Mouse (Mus musculus) neutrophil, adult 83 days (primary cell): Measurements from ENCODE around the gene Hdgfl2. TPM values are rescaled to one million over a fixed set of nuclear protein-coding genes. Genes with fewer than 3 reads are reported as not detected.

ENCODE experiments used
- total RNA-seq, 2 experiments: library from RNA; stranded (reverse); gene quantifications; one replicate each; pipeline ENCODE4 v1.2.4; 2023

Gene Hdgfl2
- 10 to 100 TPM; 49.3 to 54.5 TPM for total RNA-seq

GRCm38 (mm10) chr17:56078880-56079795 lies at the start of gene Hdgfl2:
Gene Hdgfl2 (plus strand): TSS chr17:56079634.

GRCm38 (mm10) chr17:56036176-56036900 lies 43.1 kb upstream of the Hdgfl2 start, which contains the start of gene Sh3gl1:
Gene Sh3gl1 (minus strand): TSS chr17:56036635.

GRCm38 (mm10) chr17:56040030-56040856 lies 39.2 kb upstream of the Hdgfl2 start, which contains the start of gene Chaf1a:
Gene Chaf1a (plus strand): TSS chr17:56040439.

GRCm38 (mm10) chr17:56074827-56075208 lies 4.6 kb upstream of the Hdgfl2 start, which contains the start of gene Ubxn6:
Gene Ubxn6 (minus strand): TSS chr17:56075028.

GRCm38 (mm10) chr17:56109219-56110051 lies 30.0 kb downstream of the Hdgfl2 start, which contains the start of gene Plin4:
Gene Plin4 (minus strand): TSS chr17:56109803.

GRCm38 (mm10) chr17:56117251-56117710 lies 37.8 kb downstream of the Hdgfl2 start, which contains the start of gene Plin5:
Gene Plin5 (minus strand): TSS chr17:56117596.

GRCm38 (mm10) chr17:56121826-56122225 lies 42.4 kb downstream of the Hdgfl2 start, which contains the start of gene Lrg1:
Gene Lrg1 (minus strand): TSS chr17:56122001.

GRCm38 (mm10) chr17:56139858-56140595 lies 60.6 kb downstream of the Hdgfl2 start, which contains the start of gene Sema6b:
Gene Sema6b (minus strand): TSS chr17:56140343.

Other genes with a start within 250 kb of the Hdgfl2 start
- 1 to 10 TPM; 2.2 to 3.1 TPM for gene Zfp119a, start 200.7 kb upstream of the Hdgfl2 start, total RNA-seq
- gene Zfp959, start 187.5 kb upstream of the Hdgfl2 start, total RNA-seq, result 1 to 10 TPM; 5.9 to 8.4 TPM
- gene Zfp119b, start 130.1 kb upstream of the Hdgfl2 start, total RNA-seq, result 1 to 10 TPM; 3.8 to 4.2 TPM
- 100 to 1,000 TPM; 139 to 149 TPM for gene Ebi3, start 127.0 kb upstream of the Hdgfl2 start, total RNA-seq
- 10 to 100 TPM; 21.2 to 21.7 TPM for gene Yju2, start 120.5 kb upstream of the Hdgfl2 start, total RNA-seq
- gene Shd, start 109.2 kb upstream of the Hdgfl2 start, total RNA-seq, result 1 to 10 TPM in 1 of 2 experiments, under 1 TPM in 1; 0.94 to 1.2 TPM
- not detected for gene Fsd1, start 93.1 kb upstream of the Hdgfl2 start, total RNA-seq
- gene Stap2, start 74.0 kb upstream of the Hdgfl2 start, total RNA-seq, result 1 to 10 TPM; 1.2 to 1.4 TPM
- 10 to 100 TPM; 33.3 to 34.0 TPM for gene Mpnd, start 73.9 kb upstream of the Hdgfl2 start, total RNA-seq
- 10 to 100 TPM; 56.9 to 59.5 TPM for gene Sh3gl1, start 43.0 kb upstream of the Hdgfl2 start, total RNA-seq
- 10 to 100 TPM; 20.0 to 29.1 TPM for gene Chaf1a, start 39.2 kb upstream of the Hdgfl2 start, total RNA-seq
- 10 to 100 TPM; 24.1 to 29.2 TPM for gene Ubxn6, start 4.6 kb upstream of the Hdgfl2 start, total RNA-seq
- gene Plin4, start 30.2 kb downstream of the Hdgfl2 start, total RNA-seq, result under 1 TPM; 0.28 to 0.49 TPM
- gene Plin5, start 38.0 kb downstream of the Hdgfl2 start, total RNA-seq, result 1 to 10 TPM in 1 of 2 experiments, under 1 TPM in 1; 0.94 to 1.9 TPM
- 100 to 1,000 TPM; 184 to 229 TPM for gene Lrg1, start 42.4 kb downstream of the Hdgfl2 start, total RNA-seq
- 1 to 10 TPM; 5.7 to 5.8 TPM for gene Sema6b, start 60.7 kb downstream of the Hdgfl2 start, total RNA-seq
- gene Tnfaip8l1, start 82.8 kb downstream of the Hdgfl2 start, total RNA-seq, result 1 to 10 TPM; 2.2 to 2.3 TPM
- gene Mydgf, start 104.3 kb downstream of the Hdgfl2 start, total RNA-seq, result 10 to 100 TPM; 30.2 to 32.1 TPM
- gene Dpp9, start 139.3 kb downstream of the Hdgfl2 start, total RNA-seq, result 10 to 100 TPM; 34.8 to 38.4 TPM
- gene Fem1a, start 177.2 kb downstream of the Hdgfl2 start, total RNA-seq, result 10 to 100 TPM; 13.9 to 14.6 TPM
- 10 to 100 TPM; 12.9 to 13.2 TPM for gene Ticam1, start 197.2 kb downstream of the Hdgfl2 start, total RNA-seq
- 10 to 100 TPM; 44.9 to 47.3 TPM for gene Plin3, start 213.2 kb downstream of the Hdgfl2 start, total RNA-seq
- gene Arrdc5, start 220.7 kb downstream of the Hdgfl2 start, total RNA-seq, result not detected
- 100 to 1,000 TPM in 1 of 2 experiments, 10 to 100 TPM in 1; 87.5 to 111 TPM for gene Uhrf1, start 223.7 kb downstream of the Hdgfl2 start, total RNA-seq
- gene Kdm4b, start 246.4 kb downstream of the Hdgfl2 start, total RNA-seq, result 10 to 100 TPM; 19.0 to 22.6 TPM